20 mouse cellular contexts compared by ENCODE assay signal in the genomic region with DNA sequence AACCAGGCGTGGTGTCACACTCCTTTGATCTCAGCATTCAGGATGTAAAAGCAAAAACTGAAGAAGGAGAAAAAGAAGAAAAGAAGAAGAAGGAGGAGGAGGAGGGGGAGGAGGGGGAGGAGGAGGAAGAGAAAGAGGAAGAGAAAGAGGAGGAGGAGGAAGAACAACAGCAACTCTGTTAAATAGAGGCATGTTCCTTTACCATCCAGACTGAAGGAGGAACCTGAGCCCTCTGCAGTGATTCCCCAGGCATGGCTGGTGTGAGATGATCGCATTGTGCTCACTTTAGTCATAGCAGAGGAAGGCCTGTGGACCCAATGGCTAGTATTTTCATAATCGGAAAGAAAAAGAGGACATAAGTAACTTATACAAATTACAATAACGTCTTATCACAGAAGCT.
"Had no signal": no experiment of that assay in that cellular context is flagged by ENCODE, and none has a peak within 500 bp of the region (broad histone marks: within the 10 kb centered on the region; RNA-seq: fewer than 3 reads in every experiment).

No protein-coding gene starts in this region.

- DNase-seq: kidney, adult 18-20 months; kidney, adult 9 months; kidney, postnatal 14 days; kidney, postnatal 4 days; layer of hippocampus, postnatal 36 days; liver, embryonic 13.5 days; lung, adult 2 months; lung, postnatal 14 days; lung, postnatal 4 days; retina, postnatal 1 day; right cerebral cortex, postnatal 25 days; thymus, adult 18-20 months; thymus, postnatal 36 days had no signal

- H3K9ac ChIP-seq: liver, embryonic 13.5 days; midbrain, embryonic 13.5 days; neural tube, embryonic 13.5 days had no signal

- H3K27me3 ChIP-seq: liver, embryonic 13.5 days; midbrain, embryonic 13.5 days; neural tube, embryonic 13.5 days had no signal

- ATAC-seq: intestine, embryonic 16.5 days; midbrain, embryonic 13.5 days had no signal

- H3K36me3 ChIP-seq: liver, embryonic 13.5 days; midbrain, embryonic 10.5 days; midbrain, embryonic 13.5 days; neural tube, embryonic 13.5 days had no signal

- H3K27ac ChIP-seq: left cerebral cortex, adult 2 months; liver, embryonic 13.5 days; midbrain, embryonic 10.5 days; midbrain, embryonic 13.5 days; neural tube, embryonic 13.5 days had no signal

- H3K4me3 ChIP-seq: left cerebral cortex, adult 2 months; liver, embryonic 13.5 days; megakaryocyte, embryonic 14.5 days; midbrain, embryonic 10.5 days; midbrain, embryonic 13.5 days; myocyte; neural tube, embryonic 13.5 days had no signal

- H3K9me3 ChIP-seq: liver, embryonic 13.5 days; megakaryocyte, embryonic 14.5 days; midbrain, embryonic 10.5 days; midbrain, embryonic 13.5 days; neural tube, embryonic 13.5 days had no signal

- H3K4me2 ChIP-seq: liver, embryonic 13.5 days; midbrain, embryonic 13.5 days; neural tube, embryonic 13.5 days had no signal
